Mouse (Mus musculus): Measurements from ENCODE around the gene Lhx5. TPM values are rescaled to one million over a fixed set of nuclear protein-coding genes. Genes with fewer than 3 reads are reported as not detected.

The Lhx5 gene
- total and polyA plus RNA-seq, 3 experiments = not detected

- Histone ChIP-seq H3K79me2 (replicated peaks; ENCODE audit: control insufficient read depth, extremely low read depth, insufficient read depth, poor library complexity, severe bottlenecking) (no peaks in the 10 kb centered on the region), H3K4me1 (ENCODE audit: control insufficient read depth in 1 of 2, insufficient read depth in 2 of 2) (no peaks in the 10 kb centered on the region), H3K27me3 (replicated peaks) (peaks cover 93% of the 10 kb centered on the region), H3K27ac (ENCODE audit: insufficient read depth, low read depth) (no peak overlapping the region), H3K4me2 (ENCODE audit: insufficient read depth, low read depth, poor library complexity, severe bottlenecking) (no peak overlapping the region), H3K9me3 (replicated peaks; ENCODE audit: low read length) (peaks cover 5% of the 10 kb centered on the region), H3K9ac (ENCODE audit: insufficient read depth, low read depth) (no peak overlapping the region), H3K4me3 (replicated peaks in 1 of 3; ENCODE audit: low read depth in 2 of 3, low read length in 2 of 3, poor library complexity in 1 of 3) (no peak overlapping the region), H3K36me3 (replicated peaks in 1 of 2; ENCODE audit: control insufficient read depth in 1 of 2, insufficient read depth in 1 of 2, low read length in 1 of 2) (no peaks in the 10 kb centered on the region)
- in situ Hi-C loops (cut with MboI; ENCODE audit: low pct_ligation_motif_present, low pct_unique_long_range_greater_than_20kb, low sequenced_read_pairs) = no loop called here
- no peak for DNase-seq (ENCODE audit: extremely low read depth)
- TF ChIP-seq MAX (IDR thresholded peaks at IDR 0.05; ENCODE audit: low read length) = no peak
- TF ChIP-seq KAT2A (IDR thresholded peaks at IDR 0.05; ENCODE audit: insufficient replicate concordance, low read length) = no peak
- TF ChIP-seq ELF1 (IDR thresholded peaks at IDR 0.05; ENCODE audit: low read depth, low read length) = no peak
- no peak for TF ChIP-seq MXI1 (IDR thresholded peaks at IDR 0.05; ENCODE audit: low read depth, low read length)
- dilution Hi-C loops (cut with MboI; ENCODE audit: extremely low pct_ligation_motif_present, extremely low pct_unique_long_range_greater_than_20kb, low sequenced_read_pairs) = no loop called here
Measured at GRCm38 (mm10) chr5:120388765-120389164, 42.7 kb upstream of the Lhx5 start.

- dilution Hi-C loops (cut with MboI; ENCODE audit: extremely low pct_ligation_motif_present, extremely low pct_unique_long_range_greater_than_20kb, low sequenced_read_pairs) (no loop called here), in situ Hi-C loops (cut with MboI; ENCODE audit: low pct_ligation_motif_present, low pct_unique_long_range_greater_than_20kb, low sequenced_read_pairs) (no loop called here)
- H3K4me2 ChIP-seq (ENCODE audit: insufficient read depth, low read depth, poor library complexity, severe bottlenecking) = no peak overlapping the region
- H3K4me3 ChIP-seq (replicated peaks in 1 of 3; ENCODE audit: low read depth in 2 of 3, low read length in 2 of 3, poor library complexity in 1 of 3) = no peak overlapping the region
- H3K9ac ChIP-seq (ENCODE audit: insufficient read depth, low read depth) = no peak overlapping the region
- no peaks in the 10 kb centered on the region for H3K4me1 ChIP-seq (ENCODE audit: control insufficient read depth in 1 of 2, insufficient read depth in 2 of 2)
- H3K9me3 ChIP-seq (replicated peaks; ENCODE audit: low read length) = no peaks in the 10 kb centered on the region
- H3K27me3 ChIP-seq (replicated peaks) = peaks cover 93% of the 10 kb centered on the region
- no peaks in the 10 kb centered on the region for H3K36me3 ChIP-seq (replicated peaks in 1 of 2; ENCODE audit: control insufficient read depth in 1 of 2, insufficient read depth in 1 of 2, low read length in 1 of 2)
- TF ChIP-seq E2F4 (IDR thresholded peaks at IDR 0.05; ENCODE audit: insufficient replicate concordance, low read depth, low read length) = no peak
- TF ChIP-seq UBTF (IDR thresholded peaks at IDR 0.05; ENCODE audit: low read depth, low read length) = no peak
- TF ChIP-seq PAX5 (IDR thresholded peaks at IDR 0.05; ENCODE audit: low read length) = no peak
- no peak for TF ChIP-seq POLR2AphosphoS2 (IDR thresholded peaks at IDR 0.05; ENCODE audit: low read depth, low read length)
- TF ChIP-seq ZC3H11A (IDR thresholded peaks at IDR 0.05; ENCODE audit: low read depth, low read length) = no peak
- no peak for TF ChIP-seq BHLHE40 (IDR thresholded peaks at IDR 0.05; ENCODE audit: low read depth, low read length)
- TF ChIP-seq SMC3 (IDR thresholded peaks at IDR 0.05; ENCODE audit: low read depth, low read length) = no peak
- no peak for TF ChIP-seq ELF1 (IDR thresholded peaks at IDR 0.05; ENCODE audit: low read depth, low read length)
- TF ChIP-seq KAT2A (IDR thresholded peaks at IDR 0.05; ENCODE audit: insufficient replicate concordance, low read length) = no peak
- TF ChIP-seq JUND (conservative IDR thresholded peaks at IDR 0.05; ENCODE audit: low read depth, low read length) = no peak
- TF ChIP-seq MYC (IDR thresholded peaks at IDR 0.05; ENCODE audit: low read depth, low read length) = no peak
- no peak for TF ChIP-seq SIN3A (IDR thresholded peaks at IDR 0.05; ENCODE audit: low read length)
- H3K27ac ChIP-seq (ENCODE audit: insufficient read depth, low read depth) = no peak overlapping the region
- H3K79me2 ChIP-seq (replicated peaks; ENCODE audit: control insufficient read depth, extremely low read depth, insufficient read depth, poor library complexity, severe bottlenecking) = no peaks in the 10 kb centered on the region
- DNase-seq (ENCODE audit: extremely low read depth) = no peak
Measured at GRCm38 (mm10) chr5:120389973-120390372, 41.5 kb upstream of the Lhx5 start.
